Mouse (Mus musculus) heart, postnatal 10 days (tissue): ENCODE data around the gene Slmap. TPM values are rescaled to one million over a fixed set of nuclear protein-coding genes. Genes with fewer than 3 reads are reported as not detected.
"Not testable (repeated sequence)": the region's sequence is repeated elsewhere in the genome, so short reads cannot be mapped to it uniquely, and the experiment has no call there.

ENCODE experiments used
- DNase-seq, 2 experiments: peaks; one replicate each; pipeline ENCODE4 v3.0.0; 2021
- intact Hi-C: fragments of 180-260 bp; cut with DNase I; formaldehyde crosslinking; loops from one replicate; pipeline ENCODE4 v1.15.1; 2025
- total RNA-seq, 2 experiments: library from RNA; stranded (reverse); gene quantifications; 2 replicates each; pipeline ENCODE4 v1.2.3; 2021

Gene Slmap
- total RNA-seq, 2 experiments from 2014 or later: 351 to 367 TPM

- DNase-seq: no peak
- intact Hi-C loops: no loop called here
Measured at GRCm38 (mm10) chr14:26431919-26432318, 102.8 kb downstream of the Slmap start.

DNA sequence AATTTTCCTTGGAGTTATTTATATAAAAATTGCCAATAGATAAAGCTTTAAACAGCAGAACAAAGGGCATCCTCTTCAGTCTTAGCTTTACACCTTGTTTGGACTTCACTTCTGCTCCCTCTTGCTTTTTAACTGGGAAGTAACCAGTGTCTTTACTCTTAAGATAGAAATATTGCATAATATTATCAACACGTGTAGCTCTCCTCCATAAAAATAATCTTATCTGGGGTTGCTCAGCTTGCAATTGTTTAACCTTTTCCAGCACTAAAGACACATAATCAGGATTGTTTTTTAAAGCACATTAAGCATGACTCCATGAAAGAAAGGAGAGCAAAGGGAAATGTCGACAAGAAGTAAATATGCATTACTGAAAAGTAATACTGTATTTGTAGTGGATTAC lies 114.5 kb downstream of the Slmap start:
- no peak for DNase-seq
- intact Hi-C loops: no loop called here

DNA sequence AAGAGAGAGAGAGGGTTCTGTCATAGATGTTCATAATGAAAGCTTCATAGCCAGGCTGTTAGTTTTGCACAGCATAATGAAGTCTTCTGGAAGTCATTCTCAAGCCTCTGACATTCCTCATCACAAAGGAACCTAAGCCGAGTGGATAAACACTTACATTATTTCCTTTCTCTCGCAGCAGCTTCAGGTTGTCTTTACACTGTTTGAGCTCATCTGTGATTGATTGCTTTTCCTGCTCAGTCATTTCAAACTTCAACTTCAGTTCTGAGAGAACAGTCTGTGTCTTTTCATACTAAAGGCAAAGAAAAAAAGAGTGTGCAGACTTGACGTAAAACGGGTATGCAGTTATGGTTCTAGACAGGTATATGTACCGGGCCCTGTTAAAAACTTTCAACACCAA lies 116.8 kb downstream of the Slmap start:
- intact Hi-C loops: no loop called here

GRCm38 (mm10) chr14:26417088-26417487 lies 117.6 kb downstream of the Slmap start:
- DNase-seq: no peak
- intact Hi-C loops: no loop called here

More for the DNA sequence above, 116.8 kb downstream of the Slmap start:
- DNase-seq: no peak

GRCm38 (mm10) chr14:26413581-26413980 lies 121.2 kb downstream of the Slmap start:
- DNase-seq: no peak
- intact Hi-C loops: no loop called here

- no peak for DNase-seq
- intact Hi-C loops: no loop called here
Measured at GRCm38 (mm10) chr14:26406746-26407145, 128.0 kb downstream of the Slmap start.

- DNase-seq: no peak
- intact Hi-C loops: loop anchor here (5.0 kb wide), 1 partner anchor 59 kb away; no protein-coding TSS in a partner anchor
Measured at GRCm38 (mm10) chr14:26398508-26399160, 136.1 kb downstream of the Slmap start.

GRCm38 (mm10) chr14:26391866-26392265 lies 142.9 kb downstream of the Slmap start:
- DNase-seq: no peak
- intact Hi-C loops: no loop called here

DNA sequence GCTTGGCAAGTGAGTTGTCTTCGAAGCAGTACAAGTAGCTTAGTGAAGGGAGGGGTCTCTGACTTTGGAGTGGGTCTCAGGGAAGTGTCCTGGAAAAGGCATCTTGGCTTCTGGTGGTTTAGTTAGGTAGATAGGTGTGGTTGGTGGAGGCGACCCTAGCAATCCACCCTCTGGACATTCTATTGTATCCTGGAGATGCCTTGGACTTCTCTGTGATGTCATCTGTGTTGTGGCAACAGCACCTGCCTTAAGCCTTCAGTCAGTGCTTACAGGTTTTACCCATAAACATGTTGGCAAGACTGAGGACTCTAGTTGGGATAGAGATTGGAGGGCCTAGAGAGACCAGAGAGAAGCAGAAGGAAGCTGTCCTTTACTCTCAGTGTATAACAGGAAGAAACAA lies 145.8 kb downstream of the Slmap start:
- DNase-seq, intact Hi-C loops: not testable (repeated sequence)

DNA sequence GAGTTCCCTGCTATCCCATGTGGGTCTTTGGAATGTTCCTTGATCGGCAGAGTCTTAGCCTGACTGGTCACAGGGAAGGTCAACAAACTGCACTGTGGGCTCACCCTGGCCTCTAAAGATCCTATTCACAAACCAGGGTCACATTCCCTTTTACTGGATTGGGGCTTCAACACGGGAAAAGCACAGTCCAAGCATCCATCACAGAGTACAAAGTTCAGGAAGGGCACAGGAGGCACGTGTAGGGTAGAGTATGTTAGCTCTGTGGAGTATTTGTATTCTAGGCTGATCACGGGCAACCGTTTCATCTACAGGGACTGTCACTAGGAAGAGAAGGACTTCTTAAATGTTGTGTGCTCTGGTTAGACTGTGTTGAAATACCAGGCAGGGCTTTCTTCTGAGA lies 147.7 kb downstream of the Slmap start:
- intact Hi-C loops: loop anchor here (2.0 kb wide), 1 partner anchor 62 kb away; no protein-coding TSS in a partner anchor
- not testable (repeated sequence) for DNase-seq

GRCm38 (mm10) chr14:26385659-26386058 lies 149.1 kb downstream of the Slmap start:
- intact Hi-C loops: loop anchor here (2.0 kb wide), 1 partner anchor 61 kb away; no protein-coding TSS in a partner anchor
- not testable (repeated sequence) for DNase-seq

DNA sequence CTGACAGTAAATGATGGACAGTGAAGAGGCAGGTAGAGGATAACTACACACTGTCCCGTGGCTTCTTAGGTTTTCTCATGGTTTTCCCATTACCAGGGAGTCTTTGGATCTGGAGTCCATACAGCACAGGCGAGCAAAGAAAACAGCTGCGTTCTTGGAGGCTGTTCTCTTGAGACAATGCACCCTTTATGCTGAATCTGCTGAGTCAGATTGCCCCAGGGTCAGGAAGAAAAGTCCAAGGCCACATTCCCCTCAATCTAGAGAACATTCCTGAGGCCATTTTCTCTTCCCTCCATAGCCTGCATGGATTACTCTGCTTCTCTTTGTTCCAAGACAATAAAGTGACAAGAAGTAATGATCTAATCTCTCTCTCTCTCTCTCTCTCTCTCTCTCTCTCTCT lies 155.7 kb downstream of the Slmap start:
- no peak for DNase-seq
- intact Hi-C loops: no loop called here

GRCm38 (mm10) chr14:26376652-26377051 lies 158.1 kb downstream of the Slmap start:
- intact Hi-C loops: loop anchor here (2.0 kb wide), 1 partner anchor 82 kb away; no protein-coding TSS in a partner anchor

More at GRCm38 (mm10) chr14:26376652-26377051, 158.1 kb downstream of the Slmap start:
- DNase-seq: peak; percentile 69 to 84

Other genes with a start within 250 kb of the Slmap start
- 10 to 100 TPM; 26.1 to 26.2 TPM for gene Dennd6a, start 38.9 kb upstream of the Slmap start, total RNA-seq
- gene Arf4, start 103.1 kb upstream of the Slmap start, total RNA-seq: 100 to 1,000 TPM; 127 to 134 TPM
- 1 to 10 TPM; 5.8 to 6.1 TPM for gene Pde12, start 135.0 kb upstream of the Slmap start, total RNA-seq
- under 1 TPM; 0.05 TPM for gene Dnah12, start 158.3 kb upstream of the Slmap start, total RNA-seq